Mouse (Mus musculus) neural tube, embryonic 11.5 days (tissue): Measurements from ENCODE around the gene Gemin4. TPM values are rescaled to one million over a fixed set of nuclear protein-coding genes. Genes with fewer than 3 reads are reported as not detected.

Experiments used
- ATAC-seq: fragments of 200-750 bp; cut with Nextera tagmentation; 2 replicates; pipeline ENCODE4 v1.8.0; 2017; ENCODE audit warnings: moderate number of reproducible peaks, mild to moderate bottlenecking, moderate TSS enrichment, moderate library complexity; ENCODE audit not compliant: insufficient read depth, low FRiP score, low TSS enrichment
- DNase-seq: peaks from one replicate; pipeline ENCODE4 v3.0.0-alpha.2; 2015; ENCODE audit warnings: low spot score
- H3K27ac ChIP-seq: fragments of 300-500 bp; sonication (generic); 2 replicates; pipeline ENCODE4 v1.5.1; 2014; ENCODE audit warnings: low read depth, mild to moderate bottlenecking, low read length
- H3K27me3 ChIP-seq: fragments of 300-500 bp; sonication (generic); 2 replicates; pipeline ENCODE4 v1.6.1; 2014; ENCODE audit warnings: mild to moderate bottlenecking, low read length, mixed read lengths; ENCODE audit not compliant: control insufficient read depth, insufficient read depth
- H3K36me3 ChIP-seq: fragments of 300-500 bp; sonication (generic); 2 replicates; pipeline ENCODE4 v1.6.1; 2014; ENCODE audit warnings: mild to moderate bottlenecking, low read length, moderate library complexity, mixed read lengths; ENCODE audit not compliant: control insufficient read depth, insufficient read depth
- H3K4me1 ChIP-seq: fragments of 300-500 bp; sonication (generic); 2 replicates; pipeline ENCODE4 v1.6.1; 2014; ENCODE audit warnings: low read length, mixed read lengths; ENCODE audit not compliant: control insufficient read depth, insufficient read depth
- H3K4me2 ChIP-seq: fragments of 300-500 bp; sonication (generic); 2 replicates; pipeline ENCODE4 v1.6.1; 2014; ENCODE audit warnings: low read depth, mild to moderate bottlenecking, moderate library complexity
- H3K4me3 ChIP-seq: fragments of 300-500 bp; sonication (generic); 2 replicates; pipeline ENCODE4 v1.5.1; 2014; ENCODE audit warnings: low read depth, low read length
- H3K9ac ChIP-seq: fragments of 300-500 bp; sonication (generic); 2 replicates; pipeline ENCODE4 v1.6.1; 2014; ENCODE audit warnings: mild to moderate bottlenecking, low read length
- H3K9me3 ChIP-seq: fragments of 300-500 bp; sonication (generic); 2 replicates; pipeline ENCODE4 v1.6.1; 2016; ENCODE audit warnings: low read length; ENCODE audit not compliant: control insufficient read depth
- WGBS: fragments of 180-500 bp; shearing (Covaris S2); extraction: QIAGEN DNeasy Blood & Tissue Kit; methylation state at CpG from one replicate; pipeline ENCODE4 v1.1.7; 2014; 5-methylcytosine and 5-hydroxymethylcytosine counted together
- polyA plus RNA-seq: library from polyadenylated mRNA; unstranded; fragments of >200 nt; fragmentation: Nextera tagmentation; extraction: Ambion mirVana; gene quantifications from 2 replicates; pipeline ENCODE4 v1.2.1, GENCODE M21; 2014

Gene Gemin4
- polyA plus RNA-seq, 1 experiment from 2014 or later = 37.9 TPM

DNA sequence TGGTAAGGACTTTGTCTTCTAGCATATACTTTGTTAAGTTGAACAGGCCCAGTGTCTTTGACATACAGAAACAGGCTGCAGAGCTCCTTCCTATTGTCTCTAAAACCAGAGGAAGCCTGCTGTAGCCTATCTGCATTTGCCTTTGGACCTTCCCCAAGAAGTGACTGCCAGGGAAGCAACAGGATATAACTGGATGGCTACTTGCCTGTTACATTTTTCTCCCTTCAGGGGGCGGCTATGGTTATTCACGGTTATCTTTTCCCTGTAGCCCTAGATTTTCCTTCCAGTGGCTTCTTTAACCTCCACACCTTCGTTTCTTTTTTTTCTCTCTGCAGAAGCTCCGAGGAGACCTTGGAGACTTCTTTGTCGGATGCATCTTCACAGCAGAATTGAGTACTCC lies 10.7 kb downstream of the Gemin4 start:
- no peaks in the 10 kb centered on the region for H3K9me3 ChIP-seq
- peaks cover 6% of the 10 kb centered on the region; the same call in 1 of the 2 replicates for H3K4me1 ChIP-seq
- DNase-seq (no peak), ATAC-seq (no peak)
- H3K36me3 ChIP-seq = peaks cover 4% of the 10 kb centered on the region; the same call in 1 of the 2 replicates
- no peak overlapping the region for H3K4me2 ChIP-seq
- 87% methylated on average over 5 of the region's 5 CpGs for WGBS
- no peak overlapping the region for H3K4me3 ChIP-seq
- H3K27ac ChIP-seq = no peak overlapping the region
- H3K9ac ChIP-seq = no peak overlapping the region
- no peaks in the 10 kb centered on the region for H3K27me3 ChIP-seq

DNA sequence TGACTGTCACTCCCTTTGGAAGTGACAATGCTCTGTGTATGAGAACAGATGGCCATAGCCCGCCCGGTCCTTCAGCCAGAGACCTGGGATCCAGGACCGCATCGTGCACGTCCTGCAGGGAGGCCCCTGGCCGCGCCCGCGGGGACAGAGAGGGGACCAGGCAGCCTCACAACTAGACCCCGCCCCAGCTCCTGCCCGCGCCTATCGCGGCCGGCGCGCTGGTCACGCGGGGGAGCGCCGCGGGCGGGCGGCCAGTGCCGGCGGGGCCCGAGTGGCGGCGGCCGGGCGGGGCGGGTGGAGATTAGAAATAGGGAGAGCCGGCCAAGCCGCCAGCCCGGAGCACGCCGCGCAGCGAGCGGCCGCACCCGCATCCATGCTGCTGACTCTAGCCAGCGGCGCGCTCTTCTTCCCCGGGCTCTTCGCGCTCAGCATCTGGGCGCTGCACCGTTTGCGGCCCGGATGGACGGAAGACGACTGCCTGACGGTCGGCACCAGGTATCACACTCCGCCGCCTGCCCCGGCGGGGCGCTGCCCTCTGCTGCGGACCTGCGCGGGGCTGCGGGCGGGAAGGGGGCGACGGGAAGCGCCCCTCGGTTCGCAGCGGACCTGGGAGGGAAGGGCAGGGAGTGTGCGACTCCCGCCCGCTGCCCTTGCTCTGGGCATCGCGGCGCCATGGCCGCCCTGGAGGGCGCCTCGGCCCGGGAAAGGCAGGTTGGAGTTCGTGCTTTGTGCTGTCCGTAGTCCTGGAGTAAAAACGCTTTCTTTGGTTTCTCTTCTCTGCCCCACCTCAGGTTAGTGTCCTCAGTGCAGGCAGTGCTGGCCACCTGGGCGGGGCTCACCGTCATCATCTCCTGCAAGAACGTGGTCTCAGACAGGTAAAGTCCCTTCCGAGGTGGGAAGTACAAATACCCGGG lies 15.4 kb downstream of the Gemin4 start:
- Histone ChIP-seq H3K4me2 (peak overlapping the region; percentile 61), H3K9me3 (no peaks in the 10 kb centered on the region), H3K4me3 (peak overlapping the region; percentile 48), H3K36me3 (no peaks in the 10 kb centered on the region), H3K9ac (peak overlapping the region; percentile 66), H3K27me3 (no peaks in the 10 kb centered on the region; the same call in 1 of the 2 replicates), H3K27ac (peak overlapping the region; percentile 3; the same call in 1 of the 2 replicates), H3K4me1 (peaks cover 8% of the 10 kb centered on the region; the same call in 1 of the 2 replicates)
- peak; percentile 89 for DNase-seq
- WGBS = under 1% methylated on average over 68 of the region's 90 CpGs
- peak; percentile 96 for ATAC-seq

DNA sequence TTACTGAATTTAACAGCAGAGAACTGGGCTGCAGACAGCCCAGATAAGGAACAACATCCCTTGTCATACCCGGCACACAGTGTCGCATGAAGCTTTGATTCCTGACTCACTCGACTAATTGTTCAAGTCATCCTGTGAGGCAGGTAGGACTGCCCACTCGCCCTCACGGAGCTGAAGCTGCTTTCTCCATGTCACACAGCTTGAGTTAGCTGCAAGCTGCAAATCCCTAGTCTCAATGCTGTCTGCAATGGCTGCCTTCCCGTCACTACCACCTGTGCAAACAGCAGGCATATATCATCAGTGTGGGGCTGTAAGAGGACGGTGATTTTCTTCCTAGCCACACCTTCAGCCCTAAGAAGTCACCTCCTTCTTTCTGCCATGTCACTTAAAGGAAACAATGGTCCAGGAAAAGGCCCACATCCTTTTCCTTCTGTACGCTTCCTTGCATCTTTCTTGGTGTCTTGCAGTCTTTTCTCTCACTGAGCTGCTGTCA lies 20.4 kb downstream of the Gemin4 start:
- DNase-seq = no peak
- Histone ChIP-seq H3K4me3 (no peak overlapping the region), H3K9ac (no peak overlapping the region), H3K27me3 (no peaks in the 10 kb centered on the region; the same call in 1 of the 2 replicates), H3K27ac (no peak overlapping the region), H3K9me3 (no peaks in the 10 kb centered on the region), H3K4me1 (0 out of 2 replicates have a peak, but pooled peaks cover 2% of the 10 kb centered on the region), H3K4me2 (no peak overlapping the region), H3K36me3 (no peaks in the 10 kb centered on the region)
- WGBS = 50% methylated on average over 8 of the region's 8 CpGs
- ATAC-seq = no peak

DNA sequence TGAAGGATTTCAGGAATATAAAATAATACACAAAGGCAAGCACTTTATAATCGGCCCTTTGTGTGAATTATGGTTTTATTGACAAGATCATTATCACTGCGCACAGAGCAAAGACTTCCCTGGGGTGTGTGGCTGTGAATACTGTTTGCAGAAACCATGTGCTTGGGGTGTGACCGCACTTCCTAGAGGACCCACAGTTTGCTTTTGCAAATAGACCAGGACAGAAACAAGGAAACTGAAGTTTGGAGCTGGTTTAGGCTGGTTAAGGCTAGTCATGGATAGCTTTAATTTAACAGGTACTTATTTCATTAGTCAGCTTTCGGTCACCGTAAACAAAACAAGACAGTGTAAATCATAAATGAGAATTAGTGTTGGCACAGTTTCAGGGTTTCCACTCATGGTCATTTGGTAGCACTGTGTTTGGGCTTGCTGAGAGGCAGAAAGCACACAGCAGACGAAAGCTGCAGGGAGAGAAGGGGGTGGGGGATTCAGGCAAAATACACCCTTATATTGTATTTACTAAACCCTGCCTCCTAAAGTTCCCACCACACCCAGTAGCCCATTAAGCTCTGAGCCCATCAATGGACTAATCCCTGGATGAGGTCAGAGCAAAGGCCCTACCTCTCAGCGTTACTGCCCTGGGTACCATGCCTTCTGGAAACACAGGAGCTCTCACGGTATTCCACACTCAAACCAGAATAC lies 21.0 kb downstream of the Gemin4 start:
- Histone ChIP-seq H3K27me3 (no peaks in the 10 kb centered on the region; the same call in 1 of the 2 replicates), H3K4me1 (no peaks in the 10 kb centered on the region), H3K9me3 (no peaks in the 10 kb centered on the region), H3K4me3 (no peak overlapping the region), H3K27ac (no peak overlapping the region), H3K36me3 (no peaks in the 10 kb centered on the region), H3K9ac (no peak overlapping the region), H3K4me2 (no peak overlapping the region)
- 64% methylated on average over 8 of the region's 8 CpGs for WGBS
- DNase-seq = no peak
- ATAC-seq = no peak

- no peak for ATAC-seq
- Histone ChIP-seq H3K4me1 (no peaks in the 10 kb centered on the region), H3K27ac (no peak overlapping the region), H3K9me3 (no peaks in the 10 kb centered on the region), H3K4me2 (no peak overlapping the region), H3K9ac (no peak overlapping the region), H3K27me3 (no peaks in the 10 kb centered on the region), H3K36me3 (no peaks in the 10 kb centered on the region), H3K4me3 (no peak overlapping the region)
- DNase-seq = no peak
- 92% methylated on average over 6 of the region's 6 CpGs for WGBS
Measured at GRCm38 (mm10) chr11:76186908-76187307, 30.6 kb downstream of the Gemin4 start.

- no peak for DNase-seq
- no peak overlapping the region for H3K4me3 ChIP-seq
- no peak overlapping the region for H3K4me2 ChIP-seq
- H3K27me3 ChIP-seq = no peaks in the 10 kb centered on the region
- 84% methylated on average over 4 of the region's 4 CpGs for WGBS
- peaks cover 1% of the 10 kb centered on the region; the same call in 1 of the 2 replicates for H3K4me1 ChIP-seq
- H3K9me3 ChIP-seq = no peaks in the 10 kb centered on the region
- no peak overlapping the region for H3K9ac ChIP-seq
- H3K36me3 ChIP-seq = no peaks in the 10 kb centered on the region
- H3K27ac ChIP-seq = no peak overlapping the region
- ATAC-seq = no peak
Measured at GRCm38 (mm10) chr11:76183745-76184144, 33.7 kb downstream of the Gemin4 start.

- WGBS = 27% methylated on average over 7 of the region's 7 CpGs
- Histone ChIP-seq H3K4me3 (peak overlapping the region; percentile 92), H3K9ac (peak overlapping the region; percentile 70), H3K4me2 (peak overlapping the region; percentile 67), H3K9me3 (no peaks in the 10 kb centered on the region), H3K4me1 (peaks cover 4% of the 10 kb centered on the region; the same call in 1 of the 2 replicates), H3K36me3 (no peaks in the 10 kb centered on the region), H3K27ac (no peak overlapping the region), H3K27me3 (no peaks in the 10 kb centered on the region)
- no peak for ATAC-seq
- no peak for DNase-seq
Measured at GRCm38 (mm10) chr11:76180146-76180540, 37.3 kb downstream of the Gemin4 start.

DNA sequence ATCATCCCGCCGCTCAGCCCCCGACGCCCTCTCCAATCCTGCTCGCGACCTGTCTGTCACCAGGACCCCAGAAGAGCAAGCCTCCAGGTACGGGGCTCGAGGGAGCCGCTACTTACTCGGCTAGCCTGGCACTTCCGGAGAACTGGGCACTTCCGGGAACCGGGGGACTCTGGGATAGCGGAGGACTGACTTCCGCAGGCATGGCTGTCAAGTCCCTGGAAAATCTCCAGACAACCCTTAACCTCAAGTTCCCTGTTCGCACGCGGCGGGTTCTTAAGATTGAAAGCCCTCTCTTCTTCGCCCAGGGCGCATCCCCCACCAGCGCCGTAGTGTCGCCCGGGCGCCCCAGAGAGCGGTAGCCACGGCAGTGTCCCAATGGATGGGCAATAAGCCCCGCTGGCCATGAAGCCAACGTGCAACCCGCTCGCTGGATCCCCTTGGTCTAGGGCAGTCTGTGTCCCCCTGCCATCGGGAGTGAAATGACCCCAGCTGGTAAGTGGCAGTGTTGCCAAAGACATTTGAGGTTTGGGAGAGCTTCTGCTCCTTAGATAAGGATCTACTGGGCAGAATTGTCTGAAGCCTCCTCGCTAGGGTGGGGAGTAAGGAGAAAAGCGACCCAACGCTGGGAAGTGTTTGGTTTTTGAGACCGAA lies 37.8 kb downstream of the Gemin4 start, which contains the start of the genes Vps53 and Fam57a:
Gene Vps53 (minus strand): TSS at position 153 of the 651 bp plus-strand sequence.
Gene Fam57a (plus strand): TSS at position 177 of the 651 bp plus-strand sequence.
- under 1% methylated on average over 37 of the region's 37 CpGs for WGBS
- Histone ChIP-seq H3K4me2 (peak within 1 kb of the TSS; percentile 67), H3K27ac (peak within 1 kb of the TSS; percentile 35; the same call in 1 of the 2 replicates), H3K9me3 (no peaks in the 10 kb centered on the region), H3K9ac (peak within 1 kb of the TSS; percentile 70), H3K36me3 (no peaks in the 10 kb centered on the region), H3K4me3 (peak within 1 kb of the TSS; percentile 92), H3K27me3 (no peaks in the 10 kb centered on the region), H3K4me1 (peaks cover 4% of the 10 kb centered on the region; the same call in 1 of the 2 replicates)
- peak; percentile 72 for ATAC-seq
- peak; percentile 88 for DNase-seq
